In genomic region chr6:145634454-145634853, GRCm38 (mm10) we compare ENCODE assay signal across 29 mouse cellular contexts. TPM values are rescaled to one million over a fixed set of nuclear protein-coding genes. Genes with fewer than 3 reads are reported as not detected.
DNase-seq lines count a peak whose midpoint lies in the region; ATAC-seq and TF ChIP-seq lines count a peak whose summit lies in the region.
"Had no signal": no experiment of that assay in that cellular context is flagged by ENCODE, and none has a peak within 500 bp of the region (broad histone marks: within the 10 kb centered on the region; RNA-seq: fewer than 3 reads in every experiment).

No protein-coding gene starts in this region.

- TF ChIP-seq RAD21 in CH12.LX (IDR thresholded peaks at IDR 0.05; ENCODE audit: low read depth, low read length) (no peak), MEL (IDR thresholded peaks at IDR 0.05; ENCODE audit: low read depth, low read length) (no peak)

- DNase-seq in A20 (ENCODE audit: low read depth, low spot score) (peak; percentile 19), CH12.LX (ENCODE audit: extremely low read depth) (no peak), MEL (ENCODE audit: low read depth, low spot score) (no peak)
- no peak for DNase-seq in ovary, postnatal 36 days (ENCODE audit: low spot score)
- DNase-seq: adrenal gland, adult 2 months; adrenal gland, postnatal 10 days; adrenal gland, postnatal 25 days; B cell, adult 2 months; cerebellum, adult 11 months; cerebellum, adult 18-20 months; cerebellum, adult 8-10 months; cerebellum, adult 9-11 months; cerebellum, postnatal 14 days; cerebellum, postnatal 36 days; embryo, embryonic 11 days; forebrain, postnatal 0 days had no signal

- H3K27ac ChIP-seq in CH12.LX (ENCODE audit: insufficient read depth, low read depth) (no peak overlapping the region), MEL (ENCODE audit: control insufficient read depth, low read depth, low read length) (no peak overlapping the region)
- no peak overlapping the region for H3K27ac ChIP-seq in kidney, embryonic 14.5 days (ENCODE audit: low read depth, low read length)
- H3K27ac ChIP-seq: embryonic facial prominence, embryonic 13.5 days; embryonic facial prominence, embryonic 15.5 days; forebrain, embryonic 10.5 days; forebrain, embryonic 13.5 days; forebrain, embryonic 15.5 days had no signal

- no peak for TF ChIP-seq POLR2A in CH12.LX (IDR thresholded peaks at IDR 0.05; ENCODE audit: low read depth, low read length)
- no peak for TF ChIP-seq POLR2A in MEL (IDR thresholded peaks at IDR 0.05; ENCODE audit: control insufficient read depth in 1 of 2, insufficient read depth in 1 of 2, low read depth in 1 of 2, low read length in 2 of 2, poor library complexity in 1 of 2)

- H3K27me3 ChIP-seq in CH12.LX (replicated peaks) (no peaks in the 10 kb centered on the region), MEL (ENCODE audit: control insufficient read depth in 1 of 2, insufficient read depth in 2 of 2, low read length in 2 of 2) (no peaks in the 10 kb centered on the region)
- H3K27me3 ChIP-seq in kidney, embryonic 14.5 days (ENCODE audit: control insufficient read depth, insufficient read depth, low read length), result no peaks in the 10 kb centered on the region
- H3K27me3 ChIP-seq: embryonic facial prominence, embryonic 13.5 days; embryonic facial prominence, embryonic 15.5 days; forebrain, embryonic 13.5 days; forebrain, embryonic 15.5 days had no signal

- no peak overlapping the region for H3K4me3 ChIP-seq in CH12.LX (replicated peaks in 1 of 3; ENCODE audit: low read depth in 2 of 3, low read length in 2 of 3, poor library complexity in 1 of 3)
- H3K4me3 ChIP-seq in MEL (ENCODE audit: control insufficient read depth in 1 of 2, insufficient read depth in 1 of 2, low read depth in 2 of 2, low read length in 2 of 2), result no peak overlapping the region
- H3K4me3 ChIP-seq in kidney, embryonic 14.5 days (ENCODE audit: low read length), result no peak overlapping the region
- H3K4me3 ChIP-seq: embryonic facial prominence, embryonic 13.5 days; embryonic facial prominence, embryonic 15.5 days; erythroblast, embryonic 14.5 days; forebrain, embryonic 10.5 days; forebrain, embryonic 13.5 days; forebrain, embryonic 15.5 days had no signal

- H3K36me3 ChIP-seq in CH12.LX (replicated peaks in 1 of 2; ENCODE audit: control insufficient read depth in 1 of 2, insufficient read depth in 1 of 2, low read length in 1 of 2) (no peaks in the 10 kb centered on the region), MEL (ENCODE audit: control insufficient read depth in 1 of 2, insufficient read depth in 2 of 2, low read length in 2 of 2) (no peaks in the 10 kb centered on the region)
- no peaks in the 10 kb centered on the region for H3K36me3 ChIP-seq in kidney, embryonic 14.5 days (ENCODE audit: control insufficient read depth, insufficient read depth, low read length)
- H3K36me3 ChIP-seq: embryonic facial prominence, embryonic 13.5 days; embryonic facial prominence, embryonic 15.5 days; forebrain, embryonic 10.5 days; forebrain, embryonic 15.5 days; G1E had no signal

- H3K9me3 ChIP-seq in CH12.LX (replicated peaks; ENCODE audit: low read length) (peaks cover 2% of the 10 kb centered on the region), MEL (replicated peaks; ENCODE audit: insufficient read depth, low read length) (no peaks in the 10 kb centered on the region)
- H3K9me3 ChIP-seq in kidney, embryonic 14.5 days (ENCODE audit: control insufficient read depth, low read length), result no peaks in the 10 kb centered on the region; the same call in 1 of the 2 replicates
- H3K9me3 ChIP-seq: embryonic facial prominence, embryonic 13.5 days; embryonic facial prominence, embryonic 15.5 days; forebrain, embryonic 10.5 days; forebrain, embryonic 13.5 days; forebrain, embryonic 15.5 days had no signal

- H3K4me1 ChIP-seq in CH12.LX (ENCODE audit: control insufficient read depth in 1 of 2, insufficient read depth in 2 of 2) (peaks cover 2 to 15% of the 10 kb centered on the region in 2 experiments; a peak in 2 of 4 replicates), MEL (ENCODE audit: control insufficient read depth in 1 of 2, insufficient read depth in 2 of 2, low read length in 2 of 2) (no peaks in the 10 kb centered on the region)
- H3K4me1 ChIP-seq in kidney, embryonic 14.5 days (ENCODE audit: control insufficient read depth, insufficient read depth, low read length), result peaks cover 6% of the 10 kb centered on the region; the same call in 1 of the 2 replicates
- H3K4me1 ChIP-seq: embryonic facial prominence, embryonic 13.5 days; embryonic facial prominence, embryonic 15.5 days; forebrain, embryonic 10.5 days; forebrain, embryonic 13.5 days; forebrain, embryonic 15.5 days had no signal

- TF ChIP-seq CTCF in CH12.LX (conservative IDR thresholded peaks at IDR 0.05 in 1 of 2, IDR thresholded peaks at IDR 0.05 in 1 of 2; ENCODE audit: low read depth in 2 of 2, low read length in 2 of 2) (no peak), MEL (IDR thresholded peaks at IDR 0.05 in 2 of 3, conservative IDR thresholded peaks at IDR 0.05 in 1 of 3; ENCODE audit: control insufficient read depth in 1 of 3, insufficient read depth in 1 of 3, low read depth in 2 of 3, low read length in 3 of 3, poor library complexity in 1 of 3, severe bottlenecking in 1 of 3) (no peak)

- no peak for ATAC-seq in kidney, embryonic 14.5 days (ENCODE audit: low FRiP score, low TSS enrichment)
- ATAC-seq: CD4-positive, CD25-positive, alpha-beta regulatory T cell, adult 4 months; forebrain, embryonic 13.5 days; forebrain, embryonic 15.5 days; forebrain, postnatal 0 days had no signal

- TF ChIP-seq EP300 in CH12.LX (IDR thresholded peaks at IDR 0.05; ENCODE audit: low read length) (no peak), MEL (IDR thresholded peaks at IDR 0.05; ENCODE audit: low read depth in 1 of 2, low read length in 2 of 2) (no peak)

- 73% methylated on average over 2 of the region's 2 CpGs for WGBS in kidney, embryonic 14.5 days

- dilution Hi-C loops in CH12.LX (cut with MboI; ENCODE audit: extremely low pct_ligation_motif_present, extremely low pct_unique_long_range_greater_than_20kb, low sequenced_read_pairs), result no loop called here

- H3K9ac ChIP-seq in CH12.LX (ENCODE audit: insufficient read depth, low read depth), result no peak overlapping the region
- no peak overlapping the region for H3K9ac ChIP-seq in MEL (ENCODE audit: control insufficient read depth, low read depth, low read length, poor library complexity, severe bottlenecking)
- H3K9ac ChIP-seq in kidney, embryonic 14.5 days (ENCODE audit: low read depth, low read length), result no peak overlapping the region
- H3K9ac ChIP-seq: embryonic facial prominence, embryonic 13.5 days; embryonic facial prominence, embryonic 15.5 days; forebrain, embryonic 13.5 days; forebrain, embryonic 15.5 days; forebrain, postnatal 0 days had no signal

- in situ Hi-C loops in CH12.LX (cut with MboI; ENCODE audit: low pct_ligation_motif_present, low pct_unique_long_range_greater_than_20kb, low sequenced_read_pairs), result no loop called here

- H3K79me2 ChIP-seq in CH12.LX (replicated peaks; ENCODE audit: control insufficient read depth, extremely low read depth, insufficient read depth, poor library complexity, severe bottlenecking) (no peaks in the 10 kb centered on the region), MEL (ENCODE audit: control insufficient read depth, insufficient read depth, low read length, poor library complexity) (no peaks in the 10 kb centered on the region)

- no peak overlapping the region for H3K4me2 ChIP-seq in CH12.LX (ENCODE audit: insufficient read depth, low read depth, poor library complexity, severe bottlenecking)
- no peak overlapping the region for H3K4me2 ChIP-seq in kidney, embryonic 14.5 days (replicated peaks; ENCODE audit: low read depth, low read length)
- H3K4me2 ChIP-seq: embryonic facial prominence, embryonic 13.5 days; embryonic facial prominence, embryonic 15.5 days; forebrain, embryonic 13.5 days; forebrain, embryonic 15.5 days had no signal

TF ChIP-seq in CH12.LX, 34 proteins besides CTCF, POLR2A, EP300 and RAD21 (continues in another document):
- TF ChIP-seq TCF12 (IDR thresholded peaks at IDR 0.05; ENCODE audit: low read depth, low read length), result no peak
- peak; percentile 95 for TF ChIP-seq MAFK (IDR thresholded peaks at IDR 0.05; ENCODE audit: insufficient replicate concordance, low read length)
- TF ChIP-seq BHLHE40 (IDR thresholded peaks at IDR 0.05; ENCODE audit: low read depth, low read length), result no peak
- no peak for TF ChIP-seq SMC3 (IDR thresholded peaks at IDR 0.05; ENCODE audit: low read depth, low read length)
- TF ChIP-seq ETS1 (conservative IDR thresholded peaks at IDR 0.05; ENCODE audit: low read depth, low read length), result no peak
- no peak for TF ChIP-seq GABPA (IDR thresholded peaks at IDR 0.05; ENCODE audit: insufficient replicate concordance, low read depth, low read length)
- TF ChIP-seq IRF4 (IDR thresholded peaks at IDR 0.05; ENCODE audit: low read depth, low read length), result no peak

TF ChIP-seq in MEL, 35 proteins besides CTCF, POLR2A, EP300 and RAD21:
- TF ChIP-seq E2F4 (IDR thresholded peaks at IDR 0.05; ENCODE audit: borderline replicate concordance, low read depth, low read length) (no peak), UBTF (IDR thresholded peaks at IDR 0.05; ENCODE audit: borderline replicate concordance, insufficient read depth, low read depth, low read length) (no peak), MAFK (IDR thresholded peaks at IDR 0.05; ENCODE audit: borderline replicate concordance, low read depth, low read length) (peak; percentile 68; the same call in 1 of the 2 replicates)

RNA-seq across cellular contexts. Expression of gene Tuba3b, which starts 18.9 kb away (rescaled TPM):
- total RNA-seq in CH12.LX (2012; rRNA removed) (not detected in 2 replicates), CH12.LX (2014; rRNA removed) (not detected in 2 replicates), MEL (2012; rRNA removed) (0.16 and 0.23 TPM in 2 replicates)
- polyA plus RNA-seq in CH12.LX (2012; ENCODE audit: insufficient read length, low read depth) (not detected in 2 replicates), MEL (2012; ENCODE audit: insufficient read depth in 1 of 2, insufficient read length in 2 of 2, low read depth in 1 of 2, low replicate concordance in 2 of 2, missing spikeins in 1 of 2) (under 1 TPM in 1 of 2 experiments, not detected in 1; 0.06 TPM)
- polyA plus RNA-seq in kidney, embryonic 14.5 days (2014; fragmentation: Nextera tagmentation; extraction: Ambion mirVana), result not detected in 2 replicates
- total RNA-seq: adrenal gland, adult 2 months; adrenal gland, postnatal 10 days; adrenal gland, postnatal 25 days; adrenal gland, postnatal 4 days; common myeloid progenitor, adult 5-6 weeks; forebrain, postnatal 0 days; G1E had no signal
- polyA plus RNA-seq: adrenal gland, adult 2 months; brain, embryonic 14.5 days; CD4-positive, CD25-positive, alpha-beta regulatory T cell, adult 4 months; embryonic facial prominence, embryonic 11.5 days; embryonic facial prominence, embryonic 13.5 days; embryonic facial prominence, embryonic 15.5 days; erythroblast, embryonic 14.5 days; forebrain, embryonic 10.5 days; forebrain, embryonic 13.5 days; forebrain, embryonic 15.5 days; forebrain, postnatal 0 days; G1E had no signal

RNA-seq across cellular contexts. Expression of gene Lmntd1, which starts 20.3 kb away (rescaled TPM):
- total RNA-seq in CH12.LX (2012; rRNA removed) (0.08 TPM in 1 of 2 replicates, not detected in the other), CH12.LX (2014; rRNA removed) (0.26 and 0.35 TPM in 2 replicates), MEL (2012; rRNA removed) (not detected in 2 replicates)
- polyA plus RNA-seq in CH12.LX (2012; ENCODE audit: insufficient read length, low read depth) (0.43 and 0.48 TPM in 2 replicates), MEL (2012; ENCODE audit: insufficient read depth in 1 of 2, insufficient read length in 2 of 2, low read depth in 1 of 2, low replicate concordance in 2 of 2, missing spikeins in 1 of 2) (not detected)
- polyA plus RNA-seq in kidney, embryonic 14.5 days (2014; fragmentation: Nextera tagmentation; extraction: Ambion mirVana), result 1.5 and 2.0 TPM in 2 replicates
- total RNA-seq: common myeloid progenitor, adult 5-6 weeks had no signal
- polyA plus RNA-seq: CD4-positive, CD25-positive, alpha-beta regulatory T cell, adult 4 months; erythroblast, embryonic 14.5 days; G1E had no signal
